Mouse (Mus musculus): Measurements from ENCODE around the gene Wdtc1.

Wdtc1 gene

GRCm38 (mm10) chr4:133353367-133354365 is at the start of gene Wdtc1:
Gene Wdtc1 (minus strand): TSS chr4:133353481.
- DNase-seq (ENCODE audit: low read depth), result no peak

DNA sequence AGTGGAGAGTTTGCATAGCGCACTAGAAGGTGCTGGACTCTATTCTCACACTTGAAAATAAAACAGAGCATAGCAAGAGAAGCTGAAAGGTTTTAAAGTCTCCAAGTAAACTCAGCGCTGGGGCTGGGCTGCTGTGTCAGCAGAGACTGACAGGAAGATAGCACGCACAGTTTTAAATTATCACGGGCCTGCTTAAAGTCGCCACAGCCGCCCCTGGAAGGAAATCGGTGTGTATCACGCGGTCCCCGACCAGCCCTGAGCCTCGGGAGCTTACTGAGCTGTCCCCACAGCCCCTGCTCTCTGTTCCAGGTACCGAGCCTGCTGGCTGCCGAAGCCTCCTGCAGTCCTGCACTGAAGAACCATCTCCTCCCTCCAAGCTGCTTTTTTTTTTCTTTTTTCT is 48.7 kb upstream of the Wdtc1 start:
- DNase-seq (ENCODE audit: low read depth), result no peak

DNA sequence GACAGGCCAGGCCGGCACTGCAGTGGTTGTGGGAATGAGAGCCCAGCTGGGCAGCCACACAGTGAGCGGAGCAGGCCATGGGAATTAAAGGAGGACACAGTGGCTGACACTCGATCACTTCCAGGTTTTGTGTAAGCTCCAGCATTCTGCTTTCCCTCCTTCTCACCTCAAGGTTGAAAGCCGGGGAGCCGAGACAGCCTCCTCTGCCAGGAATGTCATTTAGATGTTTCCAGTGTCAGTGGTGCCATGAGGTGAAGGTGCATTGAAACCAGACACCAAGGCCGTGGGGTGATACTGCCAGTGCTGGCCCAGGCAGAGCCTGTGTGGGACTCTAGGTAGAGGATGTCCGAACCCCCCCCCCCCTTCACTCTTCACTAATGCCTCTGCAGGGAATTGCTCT is 46.8 kb upstream of the Wdtc1 start:
- no peak for DNase-seq (ENCODE audit: low read depth)

DNA sequence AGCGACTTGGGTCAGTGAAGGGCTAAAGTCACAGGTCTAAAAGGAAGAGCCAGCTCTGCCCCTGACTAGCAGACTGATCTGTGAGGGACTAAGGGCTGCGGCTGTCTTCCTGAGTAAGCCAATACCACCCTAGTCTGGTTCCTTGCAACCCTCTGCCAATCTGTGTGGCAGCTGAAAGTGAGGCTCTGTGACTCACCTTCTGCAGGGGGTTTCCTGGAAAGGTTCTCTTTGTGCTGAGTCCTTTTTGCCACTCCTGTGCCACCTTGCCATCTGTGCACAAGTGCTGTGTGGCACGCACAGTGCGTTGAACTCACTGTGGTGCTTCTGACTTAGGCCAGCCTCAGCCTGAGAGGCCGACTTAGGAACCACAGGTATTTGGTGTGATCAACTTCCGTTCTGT is 46.2 kb upstream of the Wdtc1 start:
- no peak for DNase-seq (ENCODE audit: low read depth)

GRCm38 (mm10) chr4:133398619-133399018 is 45.3 kb upstream of the Wdtc1 start:
- no peak for DNase-seq (ENCODE audit: low read depth)

- DNase-seq (ENCODE audit: low read depth), result no peak
These were observed 44.7 kb upstream of the Wdtc1 start for GRCm38 (mm10) chr4:133397961-133398360.

DNA sequence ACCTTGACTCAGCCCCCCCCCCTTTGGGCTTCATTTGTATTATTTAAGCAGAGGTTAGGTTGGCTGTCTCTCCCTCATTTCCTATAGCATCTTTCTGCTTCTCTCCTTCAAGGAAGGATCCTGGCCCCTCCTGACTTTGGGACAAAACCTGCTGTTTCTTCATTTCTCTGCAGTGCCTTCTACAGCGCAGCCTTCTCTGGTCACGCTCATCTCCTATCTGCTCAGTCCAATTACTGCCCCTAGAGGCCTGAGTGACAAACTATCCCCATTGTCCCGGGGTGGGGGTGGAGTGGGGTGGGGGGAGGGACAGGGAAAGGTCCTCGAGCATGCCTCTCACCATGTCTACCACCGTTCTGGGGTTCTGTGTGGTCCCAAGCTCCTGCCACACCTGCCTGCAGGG is 44.0 kb upstream of the Wdtc1 start:
- DNase-seq (ENCODE audit: low read depth), result no peak

- DNase-seq (ENCODE audit: low read depth), result no peak
These were observed 42.8 kb upstream of the Wdtc1 start for GRCm38 (mm10) chr4:133396079-133396478.

DNA sequence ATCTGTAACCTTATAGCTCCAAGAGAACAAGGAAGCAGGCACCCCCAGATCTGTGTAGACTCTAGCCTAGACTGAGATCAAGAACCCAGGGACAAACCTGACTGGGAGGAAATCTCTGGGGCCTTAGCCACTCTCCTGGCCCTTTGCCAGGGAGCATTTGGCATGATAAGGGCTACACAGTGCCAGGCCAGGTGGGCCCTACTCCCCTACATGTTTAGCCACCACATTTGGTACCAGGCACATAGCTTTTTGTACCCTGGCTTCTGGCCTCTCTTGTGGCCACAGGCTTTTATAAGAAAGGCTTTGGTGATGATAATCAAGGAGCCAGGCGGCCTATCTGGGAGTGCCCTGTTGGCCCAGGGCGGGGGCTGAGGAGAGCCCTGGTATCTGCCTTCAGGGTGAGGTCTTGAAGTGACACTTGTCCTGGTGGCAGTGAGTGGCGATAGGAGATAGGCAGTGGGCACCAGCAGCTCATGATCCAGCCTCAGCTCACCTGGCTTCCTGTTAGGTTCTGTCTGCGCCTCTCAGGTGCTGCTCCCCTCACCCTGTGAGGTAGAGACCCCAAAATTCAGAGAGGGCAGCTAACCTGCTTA is 41.8 kb upstream of the Wdtc1 start:
- no peak for DNase-seq (ENCODE audit: low read depth)

- DNase-seq (ENCODE audit: low read depth), result no peak
These were observed 38.1 kb upstream of the Wdtc1 start for GRCm38 (mm10) chr4:133391185-133392040.

DNA sequence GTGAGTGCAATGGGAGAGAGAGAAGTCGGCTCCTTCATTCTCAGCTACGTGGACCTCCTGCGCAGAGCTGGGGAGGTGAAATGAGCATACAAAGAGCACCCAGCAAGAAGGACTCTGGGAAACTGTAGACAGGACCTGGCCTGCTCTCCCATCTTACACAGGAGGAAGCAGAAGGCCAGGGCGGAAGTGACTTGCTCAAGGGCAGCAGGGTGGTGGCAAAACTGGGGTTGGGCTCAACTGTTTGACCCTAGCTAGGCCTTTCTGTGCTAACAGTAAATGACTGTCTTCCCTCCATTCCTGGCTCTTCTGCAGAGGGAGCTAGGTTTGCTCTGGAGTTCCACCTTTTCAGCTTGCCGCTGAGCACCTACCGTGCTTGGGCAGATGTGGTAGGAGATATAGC is 37.3 kb upstream of the Wdtc1 start:
- DNase-seq (ENCODE audit: low read depth), result no peak

DNA sequence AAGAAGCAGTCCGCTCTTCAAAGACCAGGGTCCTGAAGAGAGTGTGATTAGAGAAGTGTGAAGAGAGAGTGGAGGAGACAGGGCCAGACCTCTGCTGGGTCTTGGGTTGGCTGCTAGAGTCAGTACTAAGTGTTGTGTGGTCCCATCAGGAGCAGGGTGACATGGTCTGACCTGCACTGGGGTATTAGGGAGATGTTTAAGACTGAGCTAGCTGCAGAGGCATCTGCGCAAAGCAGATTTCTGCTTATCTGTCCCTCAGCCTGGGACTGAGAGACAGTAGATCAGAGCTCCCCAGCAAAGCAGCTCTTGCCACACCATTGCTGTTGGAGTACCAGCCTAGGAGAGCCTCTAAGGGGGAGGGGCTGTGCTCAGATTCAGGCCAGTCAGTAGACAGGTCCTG is 36.8 kb upstream of the Wdtc1 start:
- no peak for DNase-seq (ENCODE audit: low read depth)

GRCm38 (mm10) chr4:133388781-133389552 is 35.7 kb upstream of the Wdtc1 start:
- DNase-seq (ENCODE audit: low read depth), result no peak

DNA sequence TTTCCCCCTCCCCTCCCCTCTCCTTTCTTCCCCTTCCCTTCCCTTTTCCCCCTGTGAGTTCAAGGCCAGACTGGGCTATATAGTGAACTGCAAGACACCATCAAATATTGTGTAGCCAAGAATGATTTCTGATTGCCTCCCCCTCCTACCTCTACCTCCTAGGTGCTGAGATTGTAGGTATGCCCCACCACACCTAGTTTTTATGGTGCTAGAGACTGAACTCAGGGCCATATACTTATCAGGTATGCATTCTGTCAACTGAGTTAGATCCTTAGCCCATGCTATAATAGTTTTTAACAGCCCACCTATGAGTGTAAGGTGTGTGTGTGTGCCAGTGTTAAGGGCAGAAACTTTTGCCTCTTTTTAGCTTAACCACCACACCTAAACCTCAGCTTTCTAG is 33.8 kb upstream of the Wdtc1 start:
- no peak for DNase-seq (ENCODE audit: low read depth)

DNA sequence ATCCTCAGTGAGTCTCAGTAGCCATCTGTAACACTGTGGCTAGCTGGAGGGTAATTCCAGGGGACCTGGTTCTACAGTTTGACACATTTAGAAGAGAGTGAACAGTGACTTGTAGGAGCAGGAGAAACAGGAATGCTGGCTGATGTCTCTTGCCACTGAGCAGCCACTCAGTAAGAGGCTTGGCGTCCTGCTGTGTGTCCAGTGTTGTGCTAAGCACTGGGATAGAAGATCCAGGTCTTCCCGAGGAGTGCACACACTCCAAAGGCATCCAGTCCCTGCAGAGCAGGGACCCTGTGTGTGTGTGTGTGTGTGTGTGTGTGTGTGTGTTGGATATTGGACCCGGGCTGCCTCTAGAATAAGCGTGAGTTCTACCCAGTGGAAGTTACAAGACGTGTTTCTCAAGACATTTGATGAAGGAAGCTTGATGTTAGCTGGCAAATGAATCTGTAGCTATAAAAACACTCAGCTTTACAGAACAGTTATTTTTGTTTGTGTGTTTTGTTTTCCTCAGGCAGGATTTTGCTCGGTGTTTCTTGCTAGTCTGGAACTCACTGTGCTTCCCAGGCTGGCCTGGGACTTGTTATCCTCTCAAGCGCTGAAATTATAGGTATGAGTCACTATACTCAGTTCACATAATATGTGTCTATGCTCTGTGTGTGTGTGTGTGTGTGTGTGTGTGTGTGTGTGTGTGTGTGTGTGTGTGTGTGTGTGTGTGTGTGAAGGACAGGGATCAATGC is 32.9 kb upstream of the Wdtc1 start:
- no peak for DNase-seq (ENCODE audit: low read depth)

- DNase-seq (ENCODE audit: low read depth), result no peak
These were observed 27.9 kb upstream of the Wdtc1 start for GRCm38 (mm10) chr4:133381141-133381540.

DNA sequence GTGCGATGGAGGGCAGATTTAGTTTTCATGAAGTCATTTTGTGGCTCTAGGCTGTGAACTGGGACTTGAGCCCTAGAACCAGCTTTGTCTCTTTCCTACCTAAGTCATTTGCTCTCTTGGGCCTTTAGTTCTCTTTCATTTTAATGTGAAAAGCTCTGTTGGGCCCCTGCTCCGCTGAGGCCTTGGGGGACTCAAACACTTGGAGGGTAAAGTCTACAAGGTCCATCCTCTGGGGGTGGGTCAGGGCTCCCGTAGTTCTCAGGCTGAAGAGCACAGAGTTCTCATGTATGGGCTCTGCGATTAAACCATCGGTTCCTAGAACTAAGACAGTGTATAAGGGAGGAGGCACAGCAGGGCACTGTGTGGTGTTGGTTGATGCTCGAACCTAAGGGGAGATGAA is 27.3 kb upstream of the Wdtc1 start:
- DNase-seq (ENCODE audit: low read depth), result no peak

GRCm38 (mm10) chr4:133379861-133380260 is 26.6 kb upstream of the Wdtc1 start:
- no peak for DNase-seq (ENCODE audit: low read depth)

- DNase-seq (ENCODE audit: low read depth), result no peak
These were observed 25.7 kb upstream of the Wdtc1 start for GRCm38 (mm10) chr4:133379046-133379347.

DNA sequence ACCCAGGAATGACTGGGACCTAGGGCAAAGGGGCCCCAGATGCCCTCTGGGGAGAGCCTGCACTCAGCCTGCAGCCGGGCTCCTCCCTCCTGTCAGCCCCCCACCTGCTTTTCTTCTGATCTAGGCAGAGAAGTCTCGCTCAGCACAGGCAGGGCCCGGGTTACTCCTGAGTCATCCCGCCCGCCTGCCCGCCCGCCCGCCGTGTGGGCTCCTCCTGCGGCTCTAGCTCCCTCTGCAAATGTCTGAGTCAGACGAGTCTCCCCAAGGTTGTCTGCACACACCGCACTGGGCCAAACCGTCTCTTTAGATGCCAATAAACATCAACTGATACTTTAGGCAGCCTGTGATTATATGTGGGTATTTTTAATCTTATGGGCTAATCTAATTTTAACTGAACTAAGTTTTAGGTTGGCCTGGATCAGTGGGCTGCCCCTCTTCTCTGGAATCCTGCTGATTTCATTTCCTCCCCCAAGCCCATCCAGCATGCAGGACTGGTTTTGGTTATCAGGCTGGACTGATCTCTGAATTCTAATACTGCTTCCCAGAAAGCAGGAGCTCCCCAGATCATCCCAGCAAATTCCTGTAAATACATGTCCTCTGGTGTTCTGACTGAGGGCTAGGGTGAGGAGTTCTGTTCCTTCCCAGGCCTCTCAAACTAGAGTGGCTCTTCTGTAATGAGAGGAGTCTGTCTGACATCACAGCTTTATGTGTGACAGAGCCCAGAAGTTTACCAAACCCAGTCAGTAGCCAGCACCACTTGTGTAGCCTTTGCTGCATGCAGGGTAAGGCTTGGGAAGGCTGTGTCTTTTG is 25.2 kb upstream of the Wdtc1 start:
- DNase-seq (ENCODE audit: low read depth), result peak; percentile 85

Measured in fibroblast of lung, adult 2 months (primary cell).